Mouse (Mus musculus) kidney, adult 8-10 months (tissue): ENCODE measurements around the gene 4930404N11Rik.

Source experiments
- DNase-seq, 2 experiments: peaks; one replicate each; pipeline ENCODE4 v3.0.0; 2022

Gene 4930404N11Rik

GRCm38 (mm10) chr10:81379809-81380378 is 14.3 kb upstream of the 4930404N11Rik start:
- no peak for DNase-seq

GRCm38 (mm10) chr10:81379183-81379553 is 13.6 kb upstream of the 4930404N11Rik start:
- no peak for DNase-seq

- DNase-seq, result peak; percentile 100
These were observed 13.1 kb upstream of the 4930404N11Rik start for GRCm38 (mm10) chr10:81378553-81379182.

- DNase-seq, result no peak
These were observed 12.4 kb upstream of the 4930404N11Rik start, which contains the start of gene Fzr1 for GRCm38 (mm10) chr10:81377793-81378552. Gene Fzr1, minus strand, starts transcription at chr10:81378516.

- DNase-seq, result no peak
These were observed 11.7 kb upstream of the 4930404N11Rik start for GRCm38 (mm10) chr10:81377362-81377664.

GRCm38 (mm10) chr10:81376561-81377361 is 11.1 kb upstream of the 4930404N11Rik start:
- DNase-seq, result no peak

GRCm38 (mm10) chr10:81375322-81375721 is 9.7 kb upstream of the 4930404N11Rik start:
- DNase-seq, result no peak

GRCm38 (mm10) chr10:81367207-81367495 is 1.5 kb upstream of the 4930404N11Rik start:
- no peak for DNase-seq

- DNase-seq, result no peak
These were observed 1.0 kb upstream of the 4930404N11Rik start for GRCm38 (mm10) chr10:81366477-81367206.

GRCm38 (mm10) chr10:81365073-81365472 is 543 bp downstream of the 4930404N11Rik start:
- no peak for DNase-seq

GRCm38 (mm10) chr10:81364666-81365065 is 950 bp downstream of the 4930404N11Rik start:
- DNase-seq, result no peak

- DNase-seq, result no peak
These were observed 1.9 kb downstream of the 4930404N11Rik start for GRCm38 (mm10) chr10:81363436-81364346.

GRCm38 (mm10) chr10:81362336-81362949 is 3.2 kb downstream of the 4930404N11Rik start:
- no peak for DNase-seq

GRCm38 (mm10) chr10:81360721-81361120 is 4.9 kb downstream of the 4930404N11Rik start:
- DNase-seq, result no peak

- DNase-seq, result peak; percentile 49 to 70
These were observed 6.8 kb downstream of the 4930404N11Rik start for GRCm38 (mm10) chr10:81358841-81359240.

GRCm38 (mm10) chr10:81358209-81358608 is 7.4 kb downstream of the 4930404N11Rik start:
- no peak for DNase-seq

GRCm38 (mm10) chr10:81356991-81357844 is 8.4 kb downstream of the 4930404N11Rik start, which contains the start of gene Mfsd12:
Gene Mfsd12, plus strand, starts transcription at chr10:81357491.
- peak; percentile 88 to 90 for DNase-seq

- DNase-seq, result peak in 1 of 2 experiments; percentile 57
These were observed 9.1 kb downstream of the 4930404N11Rik start for GRCm38 (mm10) chr10:81356352-81356990.

- DNase-seq, result no peak
These were observed 10.1 kb downstream of the 4930404N11Rik start for GRCm38 (mm10) chr10:81355533-81355932.
